14 mouse cellular contexts compared by ENCODE assay signal in the genomic region with DNA sequence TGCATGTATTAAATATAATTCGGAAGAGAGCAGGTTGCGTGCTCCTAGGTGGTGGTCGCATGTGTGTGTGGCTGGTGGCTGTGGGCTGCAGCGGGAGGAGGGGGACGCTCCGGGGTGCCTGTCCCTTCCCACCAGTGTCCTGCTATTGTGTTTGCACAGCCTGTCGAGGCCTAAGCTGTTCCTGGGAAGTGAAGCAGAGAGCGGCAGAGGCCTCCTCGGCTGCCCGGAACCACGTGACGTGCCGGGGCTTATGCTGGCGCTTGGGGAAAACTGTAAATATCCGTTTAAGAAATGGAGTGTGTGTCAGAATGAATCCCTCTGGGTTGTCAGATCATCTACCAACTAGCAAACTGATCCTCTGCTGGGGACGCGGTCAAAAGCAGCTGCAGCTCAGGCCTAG.
A peak's percentile ranks its signal among the peaks of the same experiment; 100 is the strongest.
DNase-seq lines count a peak whose midpoint lies in the region; ATAC-seq and TF ChIP-seq lines count a peak whose summit lies in the region.
"Had no signal": no experiment of that assay in that cellular context is flagged by ENCODE, and none has a peak within 500 bp of the region (broad histone marks: within the 10 kb centered on the region; RNA-seq: fewer than 3 reads in every experiment).

No protein-coding gene starts in this region.

- H3K27me3 ChIP-seq in lung, embryonic 15.5 days, result no peaks in the 10 kb centered on the region
- H3K27me3 ChIP-seq in embryonic facial prominence, embryonic 14.5 days (replicated peaks; ENCODE audit: control insufficient read depth, insufficient read depth, low read length), result no peaks in the 10 kb centered on the region
- H3K27me3 ChIP-seq in hindbrain, embryonic 12.5 days, result no peaks in the 10 kb centered on the region
- H3K27me3 ChIP-seq in midbrain, postnatal 0 days (ENCODE audit: insufficient read depth, low read length), result no peaks in the 10 kb centered on the region
- H3K27me3 ChIP-seq: Patski had no signal

- no peaks in the 10 kb centered on the region for H3K9me3 ChIP-seq in lung, embryonic 15.5 days
- H3K9me3 ChIP-seq in embryonic facial prominence, embryonic 14.5 days (ENCODE audit: control insufficient read depth, low read length), result no peaks in the 10 kb centered on the region
- H3K9me3 ChIP-seq in hindbrain, embryonic 12.5 days (replicated peaks), result no peaks in the 10 kb centered on the region
- no peaks in the 10 kb centered on the region for H3K9me3 ChIP-seq in midbrain, postnatal 0 days (ENCODE audit: low read length)

- no peak for TF ChIP-seq CTCF in midbrain, postnatal 0 days (IDR thresholded peaks at IDR 0.05)

- H3K4me3 ChIP-seq in lung, embryonic 15.5 days, result no peak overlapping the region
- no peak overlapping the region for H3K4me3 ChIP-seq in embryonic facial prominence, embryonic 14.5 days (ENCODE audit: low read depth, low read length)
- H3K4me3 ChIP-seq in hindbrain, embryonic 12.5 days, result no peak overlapping the region
- no peak overlapping the region for H3K4me3 ChIP-seq in midbrain, postnatal 0 days (ENCODE audit: low read depth, low read length)
- H3K4me3 ChIP-seq: erythroblast, embryonic 14.5 days; left cerebral cortex, adult 2 months had no signal

- H3K27ac ChIP-seq in lung, embryonic 15.5 days, result no peak overlapping the region
- H3K27ac ChIP-seq in embryonic facial prominence, embryonic 14.5 days (replicated peaks; ENCODE audit: low read depth, low read length), result no peak overlapping the region
- peak overlapping the region; percentile 60 for H3K27ac ChIP-seq in hindbrain, embryonic 12.5 days
- 0 out of 2 replicates have a peak overlapping the region, but pooled peaks have one; percentile 0 for H3K27ac ChIP-seq in midbrain, postnatal 0 days (ENCODE audit: low read depth, low read length)
- H3K27ac ChIP-seq: kidney, postnatal 0 days; left cerebral cortex, adult 2 months had no signal

- H3K4me2 ChIP-seq in lung, embryonic 15.5 days, result no peak overlapping the region
- no peak overlapping the region for H3K4me2 ChIP-seq in embryonic facial prominence, embryonic 14.5 days (ENCODE audit: low read depth, low read length)
- peak overlapping the region; percentile 27 for H3K4me2 ChIP-seq in hindbrain, embryonic 12.5 days (replicated peaks)
- H3K4me2 ChIP-seq in midbrain, postnatal 0 days (ENCODE audit: low read depth, low read length, poor library complexity, severe bottlenecking), result peak overlapping the region; percentile 28; the same call in 1 of the 2 replicates

- peak; percentile 19; the same call in 1 of the 2 replicates for ATAC-seq in lung, embryonic 15.5 days (ENCODE audit: borderline replicate concordance, extremely low read depth, low FRiP score, low TSS enrichment)
- peak; percentile 67; the same call in 1 of the 2 replicates for ATAC-seq in embryonic facial prominence, embryonic 14.5 days (ENCODE audit: low read depth)
- ATAC-seq in hindbrain, embryonic 12.5 days (ENCODE audit: low FRiP score), result peak; percentile 81
- peak; percentile 52; the same call in 1 of the 2 replicates for ATAC-seq in midbrain, postnatal 0 days (ENCODE audit: low FRiP score)
- ATAC-seq: Patski had no signal

- no peak for DNase-seq in lung, postnatal 25 days (ENCODE audit: low spot score)
- peak; percentile 60 for DNase-seq in embryonic facial prominence, embryonic 14.5 days (ENCODE audit: low spot score)
- DNase-seq in midbrain, postnatal 0 days (ENCODE audit: low spot score), result peak; percentile 42
- no peak for DNase-seq in layer of hippocampus, postnatal 36 days
- no peak for DNase-seq in adrenal gland, adult 8-10 months
- no peak for DNase-seq in right cerebral cortex, adult 2 months (ENCODE audit: low spot score in 2 of 2)
- DNase-seq: adrenal gland, postnatal 14 days; cerebellum, adult 11-12 months had no signal

- WGBS in lung, embryonic 15.5 days, result 26% methylated on average over 17 of the region's 17 CpGs
- 29% methylated on average over 17 of the region's 17 CpGs for WGBS in embryonic facial prominence, embryonic 14.5 days
- 17% methylated on average over 17 of the region's 17 CpGs for WGBS in hindbrain, embryonic 12.5 days
- WGBS in midbrain, postnatal 0 days, result 8% methylated on average over 17 of the region's 17 CpGs

- peaks cover 4% of the 10 kb centered on the region; the same call in 1 of the 2 replicates for H3K4me1 ChIP-seq in lung, embryonic 15.5 days
- H3K4me1 ChIP-seq in embryonic facial prominence, embryonic 14.5 days (ENCODE audit: control insufficient read depth, insufficient read depth, low read length), result peaks cover 9% of the 10 kb centered on the region
- peaks cover 13% of the 10 kb centered on the region for H3K4me1 ChIP-seq in hindbrain, embryonic 12.5 days
- no peaks in the 10 kb centered on the region for H3K4me1 ChIP-seq in midbrain, postnatal 0 days (ENCODE audit: insufficient read depth, low read length)

- H3K36me3 ChIP-seq in lung, embryonic 15.5 days, result no peaks in the 10 kb centered on the region
- no peaks in the 10 kb centered on the region for H3K36me3 ChIP-seq in embryonic facial prominence, embryonic 14.5 days (ENCODE audit: control insufficient read depth, insufficient read depth, low read length)
- no peaks in the 10 kb centered on the region for H3K36me3 ChIP-seq in hindbrain, embryonic 12.5 days
- H3K36me3 ChIP-seq in midbrain, postnatal 0 days (ENCODE audit: insufficient read depth, low read length), result no peaks in the 10 kb centered on the region

- H3K9ac ChIP-seq in lung, embryonic 15.5 days, result no peak overlapping the region
- 0 out of 2 replicates have a peak overlapping the region, but pooled peaks have one; percentile 15 for H3K9ac ChIP-seq in embryonic facial prominence, embryonic 14.5 days (ENCODE audit: low read depth, low read length)
- H3K9ac ChIP-seq in hindbrain, embryonic 12.5 days, result no peak overlapping the region
- H3K9ac ChIP-seq in midbrain, postnatal 0 days (replicated peaks; ENCODE audit: low read length, poor library complexity, severe bottlenecking), result no peak overlapping the region

Comparison
In these comparisons a context has a peak if more than half of its experiments do, and no peak if none do; other contexts are left out.
1. ATAC-seq: peak in every context shown above with its lines; median percentile 81 in hindbrain, embryonic 12.5 days; 67 in embryonic facial prominence, embryonic 14.5 days; 52 in midbrain, postnatal 0 days; 19 in lung, embryonic 15.5 days.
2. H3K27ac ChIP-seq: peak in hindbrain, embryonic 12.5 days (single experiment) and midbrain, postnatal 0 days (single experiment); none in lung, embryonic 15.5 days (single experiment) and embryonic facial prominence, embryonic 14.5 days (single experiment).
3. H3K4me2 ChIP-seq: peak in hindbrain, embryonic 12.5 days (single experiment) and midbrain, postnatal 0 days (single experiment); none in lung, embryonic 15.5 days (single experiment) and embryonic facial prominence, embryonic 14.5 days (single experiment).
4. DNase-seq: peak in embryonic facial prominence, embryonic 14.5 days (single experiment) and midbrain, postnatal 0 days (single experiment); none in lung, postnatal 25 days (single experiment), layer of hippocampus, postnatal 36 days (0 of 2), adrenal gland, adult 8-10 months (single experiment) and right cerebral cortex, adult 2 months (0 of 2).